Mouse (Mus musculus): ENCODE measurements around the gene Rab44.

Rab44 gene

DNA sequence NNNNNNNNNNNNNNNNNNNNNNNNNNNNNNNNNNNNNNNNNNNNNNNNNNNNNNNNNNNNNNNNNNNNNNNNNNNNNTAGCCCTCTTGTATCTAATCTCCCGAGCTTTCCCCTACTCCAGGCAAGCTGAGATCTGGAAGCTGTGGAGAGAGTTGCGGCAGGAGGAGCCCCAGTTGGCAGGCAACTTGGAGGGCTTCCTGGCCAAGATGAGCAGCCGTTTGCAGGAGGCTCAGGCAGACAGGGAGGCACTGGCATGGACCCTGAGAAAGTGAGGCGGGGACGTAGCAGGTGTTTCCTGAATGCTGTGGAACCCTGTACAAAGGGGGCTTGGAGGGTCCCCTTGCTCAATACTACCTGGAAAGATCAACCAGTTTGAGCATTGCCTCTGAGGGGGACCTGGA lies 21.1 kb downstream of the Rab44 start:
- DNase-seq (ENCODE audit: low spot score), result no peak

DNA sequence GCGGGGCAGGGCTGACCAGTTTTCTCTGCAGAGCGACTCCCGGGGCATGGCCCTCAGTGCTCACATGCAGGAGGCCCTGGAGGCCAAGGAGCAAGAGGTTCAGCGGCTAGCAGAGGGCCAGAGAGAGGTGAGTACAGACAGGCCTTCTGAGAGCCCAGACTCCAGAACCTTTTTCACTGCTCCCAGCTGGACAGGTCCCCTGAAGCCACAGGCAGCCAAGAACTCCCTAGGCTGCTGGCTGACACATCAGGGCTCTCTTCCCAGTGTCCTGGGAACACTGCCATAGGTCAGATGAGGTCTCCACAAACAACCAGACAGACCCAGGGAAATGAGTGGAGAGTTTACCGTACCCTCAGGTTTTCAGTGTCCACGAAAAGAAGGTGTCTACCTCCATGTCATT lies 22.3 kb downstream of the Rab44 start:
- DNase-seq (ENCODE audit: low spot score), result peak; percentile 67

DNA sequence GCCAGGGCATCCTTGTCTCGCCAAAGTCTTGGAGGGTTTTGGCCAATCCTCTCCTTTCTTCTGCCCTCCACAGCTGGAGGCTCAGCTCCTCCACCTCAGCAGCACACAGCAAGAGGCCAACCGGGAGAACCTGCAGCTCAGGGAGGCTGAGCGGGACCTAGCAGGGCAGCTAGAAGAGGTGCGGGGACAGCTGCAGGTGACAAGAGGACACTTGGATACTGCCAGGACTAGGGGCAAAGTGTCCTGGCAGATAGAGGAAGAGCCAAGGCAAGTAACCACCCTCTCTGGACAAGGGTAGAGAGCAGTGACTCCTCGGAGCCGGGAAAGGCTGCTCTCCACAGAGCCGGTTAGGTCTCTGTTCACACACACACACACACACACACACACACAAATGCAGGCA lies 24.0 kb downstream of the Rab44 start:
- no peak for DNase-seq (ENCODE audit: low spot score)

DNA sequence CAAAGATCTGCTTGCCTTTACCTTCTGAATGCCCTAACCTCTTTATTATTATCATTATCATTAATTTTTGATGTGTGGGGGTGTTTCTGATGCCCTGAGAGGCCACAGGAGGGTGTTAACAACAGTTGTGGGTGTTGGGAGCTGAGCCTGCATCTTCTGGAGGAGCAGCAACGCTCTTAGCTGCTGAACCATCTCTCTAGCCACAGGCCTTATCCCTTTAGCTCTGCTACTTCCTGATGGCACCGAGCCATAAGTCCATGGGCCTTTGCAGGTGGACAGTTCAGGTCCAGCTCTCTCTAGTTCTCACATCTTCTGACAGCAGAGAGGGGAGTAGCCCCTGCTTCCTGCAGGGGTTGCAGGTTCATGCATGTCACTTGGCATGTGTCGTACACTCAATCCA lies 27.6 kb downstream of the Rab44 start:
- no peak for DNase-seq (ENCODE audit: low spot score)

DNA sequence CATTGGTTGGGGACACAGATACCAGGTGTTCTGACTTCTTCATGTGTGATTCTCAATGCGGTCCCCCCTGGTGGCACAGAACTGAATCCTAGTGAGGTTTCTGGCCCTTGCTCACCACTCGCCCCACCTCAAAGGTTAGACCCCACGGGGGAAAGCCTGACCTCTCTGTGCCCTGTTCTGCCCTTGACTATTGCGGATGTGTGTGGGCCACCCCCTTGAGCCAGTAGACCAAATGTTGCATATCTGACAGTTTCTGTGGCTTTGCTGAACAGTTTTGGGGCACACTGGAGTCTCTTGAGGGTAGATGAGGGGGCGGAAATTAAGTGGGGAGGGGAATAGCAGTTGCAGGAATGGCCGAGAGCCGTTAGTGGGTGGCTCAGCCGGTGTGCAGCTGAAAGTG lies 29.3 kb downstream of the Rab44 start:
- DNase-seq (ENCODE audit: low spot score), result no peak

DNA sequence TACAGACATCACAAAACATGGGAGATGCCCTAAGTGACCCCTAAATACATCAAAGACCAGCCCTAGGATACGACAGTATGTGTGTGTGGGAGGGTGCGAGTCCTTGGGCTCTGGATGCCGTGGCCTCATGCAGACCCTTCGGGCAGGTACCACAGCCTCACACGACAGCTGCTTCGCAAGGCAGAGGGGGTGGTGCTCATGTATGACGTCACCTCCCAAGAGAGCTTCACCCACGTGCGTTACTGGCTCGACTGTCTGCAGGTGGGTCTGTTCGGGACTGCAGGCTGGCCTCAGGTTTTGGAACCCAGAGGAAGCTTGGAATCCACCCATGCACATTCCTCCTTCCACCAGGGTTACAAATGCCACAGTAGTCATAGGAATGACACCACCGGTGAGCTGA lies 31.2 kb downstream of the Rab44 start:
- DNase-seq (ENCODE audit: low spot score), result no peak

DNA sequence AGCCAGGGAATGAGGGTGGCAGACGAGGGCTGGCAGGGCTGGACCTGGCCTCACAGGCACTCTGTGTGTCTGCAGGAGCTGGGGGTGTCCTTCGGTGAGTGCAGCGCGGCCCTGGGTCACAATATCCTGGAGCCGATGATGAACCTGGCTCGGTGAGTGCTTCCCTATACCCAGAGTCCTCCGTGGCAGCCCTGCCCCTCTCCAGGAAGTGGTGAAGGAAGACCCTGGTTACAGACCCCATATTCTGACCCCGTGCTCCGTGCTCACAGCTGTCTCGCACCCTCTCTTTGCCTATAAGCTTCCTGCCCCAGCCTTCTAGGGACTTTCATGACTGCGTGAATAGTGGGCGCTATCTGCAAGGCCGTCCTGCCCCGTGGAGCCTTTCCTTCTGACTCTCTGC lies 33.3 kb downstream of the Rab44 start:
- DNase-seq (ENCODE audit: low spot score), result no peak

DNA sequence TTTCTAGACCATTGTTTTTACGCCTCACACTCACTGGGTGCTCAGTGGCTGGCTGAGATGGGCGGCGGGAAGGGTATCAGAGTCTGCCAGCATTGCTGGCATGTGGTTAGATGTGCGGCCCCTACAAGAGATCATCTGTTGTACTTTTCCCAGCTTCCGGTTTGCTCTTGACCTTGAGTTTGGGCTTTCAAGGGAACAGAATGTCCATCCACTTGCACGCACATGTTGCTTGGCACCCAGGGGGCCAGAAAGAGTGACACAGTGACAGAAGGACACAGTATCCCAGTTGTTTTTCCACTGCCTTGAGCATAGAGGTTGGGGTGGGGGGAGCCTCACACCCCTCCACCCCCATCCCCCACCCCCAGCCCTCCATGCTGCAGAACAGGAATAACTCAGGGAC lies 33.8 kb downstream of the Rab44 start:
- no peak for DNase-seq (ENCODE audit: low spot score)

DNA sequence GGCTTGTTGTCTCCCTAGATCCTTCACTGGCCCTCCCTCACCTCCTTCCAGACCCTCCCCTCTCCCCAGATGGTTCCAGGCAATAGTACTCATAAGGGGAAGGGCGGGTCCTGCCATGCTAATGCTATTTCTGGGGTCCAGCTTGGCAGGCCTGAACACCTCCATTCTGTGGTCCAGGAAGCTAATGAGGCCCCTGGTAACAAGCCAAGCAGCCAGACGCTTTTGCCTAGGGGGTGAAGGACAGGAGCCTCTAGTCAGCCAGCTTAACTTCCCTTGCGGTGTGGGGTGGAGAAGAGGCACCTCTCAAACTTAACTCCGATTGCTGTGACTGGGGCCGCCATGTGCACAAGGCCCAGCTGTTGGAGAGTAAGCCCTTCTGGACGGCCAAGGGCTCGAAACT lies 35.8 kb downstream of the Rab44 start:
- DNase-seq (ENCODE audit: low spot score), result no peak

DNA sequence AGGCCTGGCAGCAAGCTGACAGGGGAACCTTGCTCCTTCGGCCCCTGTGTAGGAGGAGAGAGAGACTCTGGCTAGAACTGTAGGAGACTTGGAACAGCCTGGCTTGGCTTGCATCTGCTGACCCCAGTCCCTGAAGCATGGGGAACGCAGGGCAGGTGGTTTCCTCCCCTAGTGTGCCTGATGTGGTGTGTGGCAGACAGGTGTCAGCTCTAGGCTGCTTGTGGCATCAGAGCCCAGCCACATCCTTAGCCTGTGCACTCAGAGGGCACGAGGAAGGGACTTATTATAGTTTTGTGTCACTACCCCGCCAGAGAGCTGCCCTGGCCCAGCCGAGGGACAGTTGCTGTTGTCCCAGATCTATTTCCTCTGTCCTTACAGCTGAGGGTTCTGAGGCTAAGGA lies 38.6 kb downstream of the Rab44 start:
- no peak for DNase-seq (ENCODE audit: low spot score)

DNA sequence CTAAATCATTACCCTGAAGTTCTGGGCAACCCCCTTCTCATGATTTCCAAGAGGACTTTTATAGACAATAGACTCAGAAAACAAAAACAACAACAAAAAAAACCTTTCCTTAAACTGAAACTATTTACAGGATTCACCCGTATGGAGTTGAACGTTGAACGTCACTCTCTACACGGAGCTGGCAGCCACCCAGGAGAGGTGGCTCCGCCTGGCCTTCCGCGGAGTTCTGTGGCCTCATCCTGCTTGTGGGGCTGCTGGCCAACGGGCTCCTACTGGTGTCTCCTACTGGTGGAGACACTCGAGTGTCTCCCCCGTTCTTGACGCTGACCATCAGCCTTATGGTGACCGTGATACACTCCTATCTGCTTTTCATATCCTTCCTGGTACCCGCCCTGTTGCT lies 40.3 kb downstream of the Rab44 start:
- DNase-seq (ENCODE audit: low spot score), result no peak

DNA sequence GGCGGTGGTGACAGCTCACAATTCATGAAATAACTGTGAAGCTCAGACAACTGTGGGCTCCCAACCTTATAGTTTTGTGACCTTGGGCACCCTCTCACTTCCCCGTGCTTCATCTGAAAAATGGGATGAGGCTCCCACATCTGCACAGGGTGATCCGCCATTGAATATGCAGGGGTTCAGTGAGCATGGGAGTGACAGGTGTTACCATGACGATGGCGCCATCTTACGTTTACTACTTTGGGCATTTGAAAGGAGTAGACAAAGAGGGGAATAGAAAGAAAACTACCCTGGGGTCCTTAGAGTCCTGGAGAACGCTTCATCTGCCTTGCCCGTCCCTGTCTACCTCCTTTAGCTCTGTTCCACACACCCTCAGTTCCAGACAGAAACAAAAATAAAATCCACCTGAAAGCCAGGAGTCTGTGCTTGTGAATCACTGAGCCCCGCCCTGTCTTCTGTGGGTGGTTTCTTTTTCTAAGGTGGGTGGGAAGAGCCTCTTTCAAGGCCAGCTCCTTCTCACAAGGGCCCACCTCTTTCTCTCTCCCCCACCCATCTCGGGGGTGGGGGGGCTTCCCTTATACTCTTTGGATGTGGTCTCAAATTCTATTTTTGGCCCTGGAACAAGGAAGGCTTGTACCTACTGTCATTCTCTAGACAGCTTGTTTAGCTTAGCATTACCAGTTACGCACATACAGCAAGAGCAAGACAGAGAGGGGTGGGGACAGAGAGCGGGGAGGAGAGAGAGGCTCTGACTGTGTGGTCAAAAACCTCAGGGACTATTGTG lies 41.6 kb downstream of the Rab44 start:
- DNase-seq (ENCODE audit: low spot score), result no peak

DNA sequence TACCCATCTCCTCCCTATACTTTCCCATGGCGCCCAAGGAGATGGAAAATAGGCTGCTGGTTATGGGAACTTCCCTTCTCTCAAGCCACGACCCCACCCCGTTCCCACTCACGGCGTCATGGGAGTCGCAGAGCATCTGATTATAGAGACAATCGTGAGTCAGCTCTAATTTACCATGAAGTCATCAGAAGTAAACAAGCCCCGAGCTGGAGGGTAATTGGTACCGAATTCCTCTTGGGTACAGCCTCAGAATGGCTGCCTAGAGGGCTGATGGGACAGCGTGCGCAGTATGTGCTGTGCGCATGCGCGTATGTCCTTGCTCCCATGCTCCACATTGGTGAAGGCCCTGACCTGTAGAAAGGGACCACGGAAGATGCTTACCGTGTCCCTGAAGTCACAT lies 42.5 kb downstream of the Rab44 start:
- no peak for DNase-seq (ENCODE audit: low spot score)

DNA sequence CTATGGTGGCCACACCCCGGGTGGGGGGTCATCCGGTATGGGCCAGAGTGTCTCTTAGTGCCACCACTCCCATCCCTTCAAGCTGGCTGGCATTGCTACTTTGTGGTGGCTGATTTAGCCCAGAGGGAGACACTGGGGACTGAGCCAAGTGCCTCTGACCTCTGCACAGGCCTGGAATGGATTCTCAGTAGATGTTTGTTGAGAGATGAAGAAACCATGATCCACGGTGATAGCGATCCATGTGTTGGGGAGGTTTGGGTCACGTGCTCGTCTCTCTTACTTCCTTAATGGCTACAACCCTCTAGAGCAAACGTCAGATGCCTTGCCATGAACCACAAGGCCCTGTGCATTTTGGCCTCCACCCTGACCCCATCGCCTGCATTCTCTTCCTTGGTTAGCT lies 42.9 kb downstream of the Rab44 start:
- no peak for DNase-seq (ENCODE audit: low spot score)

DNA sequence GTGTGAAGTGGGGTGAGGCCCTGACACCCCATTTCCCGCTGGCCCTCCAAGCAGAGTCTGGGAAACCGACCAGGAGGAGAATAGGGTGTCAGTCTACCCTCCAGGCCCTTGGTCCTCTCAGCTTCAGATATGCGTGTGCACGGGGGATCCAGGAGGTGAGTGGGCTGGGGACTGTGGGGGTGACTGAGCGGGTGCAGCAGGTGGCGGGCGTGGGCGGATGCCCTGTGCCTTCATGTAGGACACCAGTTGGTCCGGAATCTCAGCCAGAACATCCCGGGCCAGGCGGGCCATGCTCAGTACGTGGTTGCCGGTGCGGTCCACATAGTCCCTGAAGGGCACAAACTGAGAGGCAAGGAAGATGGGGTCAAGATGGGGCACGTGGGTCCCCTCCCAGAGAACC lies 45.0 kb downstream of the Rab44 start:
- DNase-seq (ENCODE audit: low spot score), result no peak

DNA sequence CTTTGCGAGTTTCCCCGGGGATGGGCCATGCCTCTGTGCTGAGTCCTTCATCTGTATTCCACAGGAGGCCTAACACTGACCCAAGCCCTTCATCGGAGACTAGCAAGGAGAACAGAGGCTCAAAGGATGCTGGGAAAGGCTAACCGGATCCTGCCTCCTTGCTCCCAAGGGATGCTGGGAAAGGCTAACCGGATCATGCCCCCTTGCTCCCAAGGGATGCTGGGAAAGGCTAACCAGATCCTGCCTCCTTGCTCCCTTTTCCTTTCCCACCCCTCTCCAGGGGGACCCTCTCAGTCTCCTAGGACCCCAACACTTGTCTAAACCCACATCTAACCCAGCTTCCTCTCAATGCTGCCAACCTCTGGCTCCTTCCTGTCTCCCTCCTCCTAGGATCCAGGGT lies 45.4 kb downstream of the Rab44 start:
- no peak for DNase-seq (ENCODE audit: low spot score)

DNA sequence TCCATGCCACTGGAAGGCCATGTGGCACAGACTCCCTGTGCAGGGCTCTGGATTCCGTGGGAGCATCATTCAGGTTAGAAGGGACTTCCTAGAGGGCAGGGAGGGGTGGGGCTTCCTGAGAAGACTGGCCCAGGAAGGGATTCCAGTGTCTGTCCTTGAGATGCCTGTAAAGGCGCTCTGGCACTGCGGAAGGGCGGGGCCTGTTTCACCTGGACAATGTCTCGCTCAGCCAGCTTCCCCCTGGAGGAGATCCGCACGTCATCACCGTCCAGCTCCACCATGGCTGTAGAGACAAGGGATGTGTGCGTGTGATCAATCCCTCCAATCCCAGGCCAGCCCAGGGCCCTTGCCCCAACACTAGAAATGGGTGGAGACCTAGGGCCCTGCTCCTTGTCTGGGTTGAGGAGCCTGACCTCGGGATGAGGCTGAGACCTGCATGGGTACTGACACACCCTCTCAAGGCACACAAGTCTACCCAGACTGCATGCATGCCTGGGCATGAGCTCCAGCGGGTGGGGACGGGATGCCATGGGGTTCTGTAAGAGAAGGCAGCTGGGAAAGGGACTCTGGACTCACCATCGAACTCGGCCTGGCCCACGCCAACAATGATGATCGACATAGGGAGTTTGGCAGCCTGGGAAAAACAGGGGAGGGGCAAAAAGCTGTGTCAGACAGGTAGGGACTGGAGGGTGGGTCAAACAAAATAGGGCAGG lies 46.0 kb downstream of the Rab44 start:
- no peak for DNase-seq (ENCODE audit: low spot score)

DNA sequence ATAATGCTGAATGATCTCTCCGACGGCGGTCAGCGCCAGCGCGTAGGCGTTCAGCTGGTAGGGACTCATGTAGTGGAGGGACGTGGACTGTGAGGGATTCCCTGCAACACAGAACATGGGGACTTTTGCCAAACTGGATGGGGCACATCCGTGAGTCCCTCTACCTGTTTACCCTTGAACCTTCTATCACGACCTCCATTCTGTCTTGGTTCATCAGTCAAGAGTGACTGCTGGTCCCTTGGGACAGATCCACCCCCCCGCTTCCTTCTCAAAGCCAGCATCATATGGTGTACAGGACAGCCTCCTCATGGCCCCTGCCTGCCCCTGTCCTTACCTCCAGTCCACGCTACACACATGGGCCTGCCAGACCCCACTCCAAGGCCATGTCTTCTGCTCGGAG lies 48.4 kb downstream of the Rab44 start:
- DNase-seq (ENCODE audit: low spot score), result no peak

DNA sequence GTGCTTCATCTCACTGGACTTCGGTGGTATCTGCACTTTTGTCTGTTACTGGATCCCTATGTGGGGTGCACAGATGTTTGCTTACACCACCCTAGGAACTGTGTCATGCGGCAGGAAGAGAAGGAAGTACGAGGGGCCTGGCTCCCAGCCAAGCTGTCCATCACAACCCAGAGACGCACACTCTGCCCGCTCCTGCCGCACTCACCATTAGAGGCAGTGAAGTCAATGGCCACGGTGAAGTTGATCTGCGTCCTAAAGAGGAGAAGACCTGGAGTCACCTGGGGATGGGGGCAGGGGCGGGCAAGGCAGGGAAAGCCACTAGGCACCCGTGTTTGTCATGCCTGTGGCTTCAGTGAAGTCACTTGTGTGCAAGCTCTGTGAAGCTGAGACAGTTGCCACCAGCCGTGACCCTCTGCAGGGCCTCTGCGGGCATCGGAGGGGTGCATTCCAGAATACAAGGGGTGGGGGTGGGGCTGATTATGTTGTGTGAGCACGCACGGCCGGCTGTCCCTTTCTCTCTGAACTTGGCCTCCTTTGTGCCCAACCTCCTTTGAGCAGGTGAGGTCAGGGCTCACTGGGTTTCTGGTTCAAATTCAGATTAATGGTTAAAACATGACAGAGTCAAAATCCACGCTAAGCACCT lies 50.6 kb downstream of the Rab44 start:
- DNase-seq (ENCODE audit: low spot score), result no peak

DNA sequence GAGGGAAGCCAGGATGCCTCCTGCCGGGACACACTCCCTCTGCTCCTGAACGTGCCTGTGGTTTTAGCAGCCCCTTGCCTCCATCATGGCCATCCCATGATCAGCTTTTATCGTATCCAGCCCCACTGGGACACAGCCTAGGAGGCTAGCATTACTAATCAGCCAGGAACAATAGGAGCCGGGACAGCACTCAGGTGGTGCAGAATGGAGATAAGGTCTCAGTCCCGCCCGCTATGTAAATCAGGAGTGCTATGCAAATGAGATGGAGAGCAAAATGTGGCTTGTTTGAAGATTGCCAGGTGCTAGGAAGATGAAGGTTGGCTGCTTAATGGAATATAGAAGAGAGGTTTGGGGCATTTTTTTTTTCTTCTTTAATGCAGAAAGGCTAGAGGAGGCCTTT lies 51.5 kb downstream of the Rab44 start:
- no peak for DNase-seq (ENCODE audit: low spot score)

DNA sequence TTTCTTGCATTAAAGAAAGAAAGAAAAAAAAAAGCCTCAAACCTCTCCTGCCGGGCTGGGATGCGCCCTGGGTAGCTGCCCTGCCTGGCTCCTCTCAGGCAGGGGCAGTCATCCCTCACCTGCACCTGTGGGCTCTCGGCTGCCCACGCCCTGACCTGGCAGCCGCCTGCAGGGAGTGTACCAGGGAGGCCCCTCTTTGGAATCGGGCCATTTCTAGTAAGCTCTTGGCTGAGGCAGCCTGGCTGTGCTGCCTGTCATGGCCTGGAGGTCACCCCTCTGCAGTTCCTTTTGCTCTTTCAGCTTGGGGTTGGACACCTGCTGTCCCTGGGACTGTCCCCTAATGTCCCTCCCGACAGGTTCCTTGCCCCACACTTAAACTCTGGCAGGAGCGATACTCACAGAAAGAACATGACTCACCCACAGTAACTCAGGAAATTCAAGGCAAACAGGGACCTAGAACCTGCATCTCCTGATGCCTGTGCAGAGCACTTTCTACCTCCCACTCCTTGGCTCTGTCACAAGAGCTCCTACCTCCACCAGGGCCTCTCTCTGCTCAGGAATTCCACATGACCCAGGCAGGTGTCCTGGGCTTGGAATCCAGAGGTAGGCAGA lies 52.1 kb downstream of the Rab44 start:
- no peak for DNase-seq (ENCODE audit: low spot score)

DNA sequence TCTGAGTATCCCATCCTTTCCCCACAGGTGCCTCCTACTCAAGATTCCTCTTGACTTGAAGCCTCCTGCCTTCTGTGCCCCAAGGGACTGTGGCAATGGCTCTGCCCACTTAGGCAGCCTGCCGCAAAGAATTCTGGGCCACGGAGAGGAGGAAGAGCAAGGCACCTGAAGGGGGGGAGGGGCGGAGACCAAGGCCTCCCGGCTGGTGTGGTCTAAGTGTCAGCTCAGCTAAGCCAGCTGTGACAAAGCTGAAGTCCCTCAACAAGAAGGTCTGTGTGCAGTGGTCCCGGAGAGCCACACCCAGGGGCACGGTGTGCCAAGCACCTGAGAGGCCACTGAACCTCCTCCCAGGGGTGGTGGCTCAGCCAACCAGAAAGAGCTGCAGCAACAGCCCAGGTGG lies 53.4 kb downstream of the Rab44 start:
- no peak for DNase-seq (ENCODE audit: low spot score)

DNA sequence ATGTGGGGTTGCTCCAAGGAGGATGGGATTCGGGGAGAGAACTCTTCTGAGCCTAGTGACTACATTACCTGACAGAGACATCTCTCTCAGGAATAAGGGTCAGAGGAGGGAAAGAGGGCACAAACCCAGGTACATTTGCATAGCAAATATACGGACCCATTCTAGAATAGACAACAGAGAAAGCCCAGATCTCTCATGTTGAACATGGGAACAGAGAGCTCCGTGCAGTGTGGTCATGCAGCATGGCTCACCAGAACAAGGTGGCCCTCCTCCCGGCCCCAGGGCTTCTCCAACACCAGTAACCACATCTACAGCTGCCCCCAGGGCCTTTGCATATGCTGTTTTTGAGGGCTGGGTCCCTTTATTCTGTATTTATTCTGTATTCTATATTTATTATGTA lies 54.5 kb downstream of the Rab44 start:
- no peak for DNase-seq (ENCODE audit: low spot score)

Data from ovary, postnatal 36 days (tissue).